Mouse (Mus musculus) megakaryocyte progenitor cell, adult 5-6 weeks (primary cell): ENCODE measurements around the gene Clec2d. TPM values are rescaled to one million over a fixed set of nuclear protein-coding genes. Genes with fewer than 3 reads are reported as not detected.
A peak's percentile ranks its signal among the peaks of the same experiment; 100 is the strongest.
"Not testable (repeated sequence)": the region's sequence is repeated elsewhere in the genome, so short reads cannot be mapped to it uniquely, and the experiment has no call there.

Source experiments
- ATAC-seq: replicated peaks from 2 replicates; pipeline ENCODE4 v1.8.0; 2016; ENCODE audit warnings: mild to moderate bottlenecking, moderate TSS enrichment, inconsistent platforms; ENCODE audit not compliant: poor library complexity
- total RNA-seq, 2 experiments: library from RNA; stranded (forward) in 1 of 2; stranded (reverse) in 1 of 2; fragments of 157-497, 149-512 nt in 1 of 2; fragments of 200-1000 nt in 1 of 2; gene quantifications; 2 replicates each; pipeline versions ENCODE4 v1.2.3 to v1.2.4; 2015 to 2017

The Clec2d gene
- total RNA-seq, 2 experiments from 2014 or later: 26.4 to 101 TPM

DNA sequence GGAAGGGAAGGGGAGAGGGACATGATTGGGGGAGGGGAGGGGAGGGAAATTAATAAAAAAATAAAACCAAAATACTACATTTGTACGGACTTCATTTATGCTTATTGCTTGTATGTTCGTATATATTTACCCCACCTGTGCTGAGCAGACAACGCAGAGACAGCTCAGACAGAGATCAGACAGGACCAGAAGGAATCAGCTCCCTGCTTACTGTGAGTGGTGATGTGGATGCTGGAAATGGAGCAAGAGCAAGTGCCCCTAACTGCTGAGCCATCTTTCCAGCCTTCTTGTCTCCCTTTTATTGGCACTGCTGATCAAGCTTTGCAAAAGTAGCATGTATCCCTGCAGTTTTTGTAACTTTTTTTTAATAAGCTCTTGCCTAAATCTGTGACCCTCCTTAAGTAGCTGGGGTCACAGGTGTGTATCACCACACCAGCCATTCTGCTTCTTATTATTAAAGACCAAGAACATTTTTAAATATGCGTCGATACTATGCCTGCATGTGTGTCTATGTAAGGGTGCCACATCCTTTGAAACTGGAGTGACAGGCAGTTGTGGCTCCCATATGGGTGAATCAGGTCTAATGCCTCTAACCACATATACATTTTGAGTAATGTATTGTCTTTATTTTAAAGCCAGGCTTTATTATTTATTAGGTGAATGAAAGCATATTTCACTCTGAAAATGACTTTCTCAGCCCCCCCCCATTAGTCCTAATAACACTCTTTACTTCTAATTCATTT lies 6.2 kb downstream of the Clec2d start:
- ATAC-seq: no peak

DNA sequence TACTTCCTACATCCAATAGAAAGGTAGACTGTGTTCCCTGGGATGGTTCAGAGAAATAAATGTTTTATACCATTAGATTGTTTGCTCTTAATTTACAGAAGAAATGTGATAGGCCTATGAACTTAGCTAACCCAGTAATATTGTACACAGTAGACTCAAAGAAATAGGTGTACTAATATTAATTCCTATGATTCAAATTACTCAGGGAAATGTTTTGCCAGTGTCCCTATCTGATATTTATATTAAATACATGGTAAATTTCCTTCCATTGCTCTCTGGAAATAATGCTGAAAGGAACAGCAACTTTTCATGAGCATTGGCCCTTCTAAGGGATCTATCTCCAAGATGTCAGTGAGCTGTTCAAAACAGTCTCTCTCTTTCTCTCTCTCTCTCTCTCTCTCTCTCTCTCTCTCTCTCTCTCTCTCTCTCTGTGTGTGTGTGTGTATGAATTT lies 6.8 kb downstream of the Clec2d start:
- ATAC-seq: no peak

DNA sequence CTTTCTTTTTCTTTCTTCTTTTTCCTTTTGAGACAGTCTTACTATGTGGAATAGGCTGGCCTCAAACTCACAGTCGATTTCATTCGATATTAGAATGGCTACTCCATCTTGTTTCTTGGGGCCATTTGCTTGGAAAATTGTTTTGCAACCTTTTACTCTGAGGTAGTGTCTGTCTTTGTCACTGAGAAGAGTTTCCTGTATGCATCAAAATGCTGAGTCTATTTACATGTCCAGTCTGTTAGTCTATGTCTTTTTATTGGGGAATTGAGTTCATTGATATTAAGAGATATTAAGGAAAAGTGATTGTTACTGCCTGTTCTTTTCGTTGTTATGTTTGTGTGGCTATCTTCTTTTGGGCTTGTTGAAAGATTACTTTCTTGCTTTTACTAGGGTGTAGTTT lies 7.4 kb downstream of the Clec2d start:
- ATAC-seq: not testable (repeated sequence)

DNA sequence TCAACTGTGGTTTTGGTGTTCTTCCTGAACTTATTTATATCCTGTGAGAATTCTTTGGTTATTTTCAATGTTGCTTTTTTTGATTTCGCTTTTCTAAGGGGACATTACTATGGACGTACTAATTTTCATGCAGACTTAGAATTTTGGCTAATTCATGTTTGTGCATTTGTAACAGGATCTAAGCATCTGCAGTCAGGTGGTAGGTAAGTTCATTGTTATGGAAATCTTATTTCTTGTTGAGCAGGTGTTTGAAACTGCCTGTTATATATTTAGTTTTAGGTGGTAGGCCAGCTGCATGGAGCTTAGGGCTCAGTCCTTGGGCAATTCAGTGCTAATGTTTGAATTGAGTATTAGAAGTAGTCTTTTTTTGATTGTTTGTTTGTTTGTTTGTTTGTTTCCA lies 13.0 kb downstream of the Clec2d start:
- ATAC-seq: no peak

DNA sequence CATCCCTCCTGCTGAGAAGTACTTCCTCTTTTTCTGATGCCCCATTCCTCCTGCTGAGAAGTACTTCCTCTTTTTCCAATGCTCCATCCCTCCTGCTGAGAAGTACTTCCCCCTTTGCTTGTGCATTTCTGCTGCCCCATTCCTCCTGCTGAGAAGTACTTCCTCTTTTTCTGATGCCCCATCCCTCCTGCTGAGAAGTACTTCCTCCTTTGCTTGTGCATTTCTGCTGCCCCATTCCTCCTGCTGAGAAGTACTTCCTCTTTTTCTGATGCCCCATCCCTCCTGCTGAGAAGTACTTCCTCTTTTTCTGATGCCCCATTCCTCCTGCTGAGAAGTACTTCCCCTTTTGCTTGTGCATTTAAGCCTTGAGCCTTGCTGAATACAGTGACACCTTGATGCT lies 19.7 kb downstream of the Clec2d start:
- ATAC-seq: not testable (repeated sequence)

DNA sequence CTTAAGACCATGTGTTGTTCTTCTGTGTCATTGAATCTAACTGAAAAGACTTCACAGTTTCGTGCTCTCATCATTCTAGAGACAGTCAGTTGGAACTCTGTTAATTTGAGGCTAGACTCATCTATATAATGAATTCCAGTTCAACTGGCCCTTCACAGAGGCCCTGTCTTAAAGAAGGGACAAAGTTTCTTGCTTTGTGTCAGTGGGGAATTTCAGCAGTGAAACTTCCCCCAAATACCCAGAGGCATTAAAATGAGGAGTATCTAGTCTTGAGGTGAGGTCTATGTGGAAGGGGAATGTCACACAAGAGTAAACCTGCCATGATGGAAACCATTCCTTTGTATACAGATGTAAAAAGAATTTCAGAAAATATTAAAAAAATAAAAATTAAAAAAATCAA lies 21.9 kb downstream of the Clec2d start:
- ATAC-seq: no peak

DNA sequence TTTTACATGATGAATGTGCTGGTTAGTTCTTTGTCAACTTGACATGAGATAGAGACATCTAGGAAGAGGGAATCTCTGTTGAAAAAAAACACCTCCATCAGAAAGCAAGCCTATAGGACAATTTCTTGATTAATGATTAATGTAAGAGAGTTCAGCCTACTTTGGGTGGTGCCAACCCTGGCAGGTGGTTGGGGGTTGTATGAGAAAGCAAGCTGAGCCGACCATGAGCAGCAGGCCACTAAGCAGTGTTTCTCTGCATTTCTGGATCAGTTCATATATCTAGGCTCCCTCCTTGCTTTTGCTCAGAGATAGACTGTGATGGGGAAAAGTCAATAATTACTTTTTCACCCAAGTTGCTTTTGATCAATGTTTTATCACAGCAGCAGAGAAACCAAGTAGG lies 23.9 kb downstream of the Clec2d start:
- ATAC-seq: no peak

DNA sequence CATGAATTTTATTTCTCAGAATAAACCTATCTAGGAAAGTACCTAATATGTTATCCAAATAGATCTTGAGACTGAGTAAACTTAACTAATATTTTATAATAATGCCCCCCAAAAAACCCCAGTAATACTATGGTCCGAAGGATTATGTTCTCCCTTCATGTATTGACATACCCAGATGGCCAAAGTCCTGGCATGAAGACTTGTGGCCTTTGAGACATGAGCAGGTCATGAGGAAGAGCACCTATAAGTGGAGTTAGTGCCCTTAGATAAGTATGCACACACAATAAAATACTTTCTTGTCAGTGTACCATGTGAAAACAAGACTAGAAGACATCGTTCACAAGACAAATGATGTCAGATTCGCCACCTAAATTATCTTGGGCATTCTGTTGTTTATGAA lies 24.4 kb downstream of the Clec2d start:
- no peak for ATAC-seq

DNA sequence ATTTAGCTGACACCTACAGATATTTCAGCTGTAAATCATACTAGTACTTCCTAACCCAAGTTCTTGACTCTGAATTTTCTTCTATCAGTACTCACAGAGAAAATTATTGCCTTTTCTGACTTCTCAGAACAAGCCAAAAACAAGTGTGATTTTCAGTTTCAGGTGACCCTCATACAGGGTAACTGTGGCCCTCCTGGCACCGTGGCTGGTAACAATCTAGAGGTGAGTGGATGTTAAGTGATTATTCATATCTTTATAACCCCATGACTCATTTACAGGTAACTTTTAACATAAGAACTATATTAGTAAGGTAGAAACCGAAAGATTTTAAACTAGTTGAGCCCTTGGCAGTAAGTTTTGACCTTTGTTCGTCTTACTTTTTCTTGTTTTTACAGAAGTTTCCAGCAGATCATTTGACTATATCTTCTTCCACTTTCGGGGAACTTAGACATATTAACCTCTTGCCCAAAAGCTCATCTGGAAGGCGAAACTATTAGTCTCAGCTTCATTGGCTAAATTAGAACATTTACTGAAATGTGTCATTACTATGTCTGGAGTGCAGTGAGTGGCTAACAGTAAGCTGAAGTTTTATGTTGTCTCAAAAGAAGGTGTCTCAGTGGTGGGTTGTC lies 28.6 kb downstream of the Clec2d start:
- ATAC-seq: no peak

DNA sequence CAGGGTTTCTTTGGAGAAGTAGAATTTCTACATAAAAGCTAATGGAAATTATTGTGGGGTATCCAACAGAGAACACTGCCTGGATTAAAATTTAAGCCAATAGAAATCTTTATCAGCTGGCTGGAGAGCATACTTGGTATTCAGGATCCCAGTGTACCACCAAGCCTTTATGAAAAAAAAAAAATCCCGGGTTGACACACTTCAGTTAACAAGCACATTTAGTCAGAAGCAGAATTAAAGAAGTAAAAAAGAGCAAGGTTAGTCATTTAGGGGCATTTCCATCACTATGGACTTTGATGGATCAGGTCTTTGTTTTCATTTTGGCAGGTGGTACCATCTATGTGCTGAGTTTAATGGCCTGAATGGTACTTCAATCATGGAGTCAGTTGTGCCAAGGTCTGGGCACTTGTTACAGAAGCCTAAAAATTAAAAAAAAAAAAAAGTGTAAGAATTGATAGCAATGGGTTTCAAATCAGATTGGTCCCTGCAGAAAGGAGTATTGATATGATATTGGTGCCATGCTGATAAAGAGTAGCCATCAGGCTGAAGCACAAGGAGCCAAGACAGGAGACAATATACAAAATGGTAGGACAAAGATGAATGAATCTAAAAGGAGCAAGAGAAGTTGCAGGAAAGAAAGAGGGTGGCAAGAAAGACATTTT lies 29.5 kb downstream of the Clec2d start:
- ATAC-seq: no peak

DNA sequence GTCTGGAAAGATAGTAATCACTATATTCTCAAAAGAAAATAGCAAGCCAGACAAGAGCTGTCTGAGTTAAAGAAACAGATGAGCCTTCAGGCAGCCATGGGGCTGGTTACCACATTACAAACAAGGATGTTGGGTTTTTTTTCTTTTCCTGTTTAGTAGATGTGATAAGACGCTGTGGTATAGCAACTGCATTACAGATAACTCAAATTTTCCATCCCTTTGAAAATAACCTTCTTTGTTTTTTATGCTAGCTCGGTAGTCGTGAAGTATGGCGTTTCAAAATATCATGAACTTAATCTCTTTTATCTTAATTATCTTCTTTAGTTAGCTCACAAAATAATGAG lies 30.0 kb downstream of the Clec2d start:
- peak; percentile 90 for ATAC-seq

DNA sequence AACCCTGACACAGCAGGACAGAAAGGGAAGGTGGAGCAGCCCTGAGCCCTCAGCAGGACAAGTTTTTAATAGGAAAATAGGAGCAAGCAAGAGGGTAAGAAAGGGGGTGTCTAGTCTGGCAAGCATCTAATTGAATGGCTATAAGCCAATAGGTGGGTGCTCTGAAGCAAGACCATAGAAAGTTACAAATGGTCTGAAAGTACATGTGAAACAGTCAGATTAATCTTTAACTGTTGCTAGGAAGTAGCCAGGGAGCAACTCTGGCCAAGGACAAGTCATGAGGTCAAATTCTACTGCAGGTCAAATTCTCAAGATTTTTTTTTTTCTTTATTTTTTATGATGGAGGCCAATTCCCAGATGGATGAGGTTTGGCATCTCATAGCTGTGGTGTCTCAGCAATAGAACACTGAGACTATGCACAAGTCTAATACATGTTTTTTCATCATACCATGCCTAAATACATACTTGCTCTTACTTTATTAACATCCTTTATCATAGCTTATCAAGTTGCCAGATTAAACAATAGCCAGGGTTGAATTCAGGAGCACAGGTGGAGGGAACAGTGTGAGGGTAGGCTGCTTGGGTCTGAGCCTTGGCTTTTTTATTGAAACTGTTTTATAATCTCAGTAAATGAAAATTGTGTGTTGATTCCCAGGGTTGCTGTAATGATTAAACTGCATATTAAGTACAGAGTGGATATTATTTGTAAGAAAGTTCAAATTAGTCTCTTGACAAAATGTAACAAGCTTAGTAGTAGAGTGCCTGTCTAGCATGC lies 32.2 kb downstream of the Clec2d start:
- ATAC-seq: no peak

DNA sequence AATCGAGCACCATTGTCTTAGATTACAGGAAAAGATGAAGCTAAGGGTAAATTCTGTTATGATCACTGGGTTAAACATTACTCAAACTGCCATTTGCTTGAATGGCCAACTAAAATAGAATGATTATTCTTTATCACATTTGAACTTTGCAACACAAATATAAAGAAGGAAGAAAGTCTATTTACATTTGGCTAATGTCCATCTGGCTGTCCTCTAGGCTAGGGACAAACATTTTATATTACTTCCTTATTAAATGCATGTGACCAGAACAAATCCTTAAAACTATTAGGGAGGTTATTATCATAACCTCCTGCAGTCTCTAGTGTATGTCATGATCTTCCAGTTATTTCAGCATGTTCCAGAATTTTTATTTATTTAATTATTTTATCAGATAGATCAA lies 33.1 kb downstream of the Clec2d start:
- ATAC-seq: no peak

DNA sequence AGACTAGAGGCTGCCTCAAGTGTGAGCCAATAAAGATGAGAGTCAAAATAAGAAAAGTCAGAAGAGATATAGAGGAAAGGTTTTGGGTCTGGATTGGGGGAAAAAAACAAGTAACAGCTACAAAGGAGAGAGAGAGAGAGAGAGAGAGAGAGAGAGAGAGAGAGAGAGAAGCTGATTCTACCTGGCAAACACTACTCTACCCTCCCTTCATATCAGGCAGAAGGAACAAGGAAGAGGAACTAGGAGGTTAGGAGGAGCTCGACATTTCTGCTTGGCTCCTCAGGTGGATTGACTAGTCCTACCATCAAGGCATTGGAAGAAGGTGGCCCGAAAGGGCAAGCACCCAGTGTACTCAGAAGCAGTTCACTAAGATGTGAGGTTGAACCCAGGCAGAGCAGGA lies 33.8 kb downstream of the Clec2d start:
- ATAC-seq: no peak

DNA sequence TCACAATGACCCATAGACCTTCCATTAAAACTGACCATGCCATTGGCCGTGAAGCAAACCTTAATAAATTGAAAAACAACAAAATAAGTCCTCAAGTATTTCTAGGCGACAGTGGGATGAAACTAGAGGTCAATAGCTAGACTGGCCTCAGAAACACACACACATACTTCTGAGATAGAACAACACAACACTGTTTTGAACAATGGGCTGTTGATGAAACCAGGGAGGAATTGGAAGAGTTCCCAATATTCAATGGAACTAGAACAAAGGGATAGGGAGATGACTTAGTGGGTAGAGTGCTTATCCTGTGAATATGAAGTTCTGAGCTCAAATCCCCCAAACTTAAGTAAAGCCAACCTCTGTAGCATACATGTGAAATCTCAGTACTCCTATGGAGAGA lies 34.6 kb downstream of the Clec2d start:
- no peak for ATAC-seq

DNA sequence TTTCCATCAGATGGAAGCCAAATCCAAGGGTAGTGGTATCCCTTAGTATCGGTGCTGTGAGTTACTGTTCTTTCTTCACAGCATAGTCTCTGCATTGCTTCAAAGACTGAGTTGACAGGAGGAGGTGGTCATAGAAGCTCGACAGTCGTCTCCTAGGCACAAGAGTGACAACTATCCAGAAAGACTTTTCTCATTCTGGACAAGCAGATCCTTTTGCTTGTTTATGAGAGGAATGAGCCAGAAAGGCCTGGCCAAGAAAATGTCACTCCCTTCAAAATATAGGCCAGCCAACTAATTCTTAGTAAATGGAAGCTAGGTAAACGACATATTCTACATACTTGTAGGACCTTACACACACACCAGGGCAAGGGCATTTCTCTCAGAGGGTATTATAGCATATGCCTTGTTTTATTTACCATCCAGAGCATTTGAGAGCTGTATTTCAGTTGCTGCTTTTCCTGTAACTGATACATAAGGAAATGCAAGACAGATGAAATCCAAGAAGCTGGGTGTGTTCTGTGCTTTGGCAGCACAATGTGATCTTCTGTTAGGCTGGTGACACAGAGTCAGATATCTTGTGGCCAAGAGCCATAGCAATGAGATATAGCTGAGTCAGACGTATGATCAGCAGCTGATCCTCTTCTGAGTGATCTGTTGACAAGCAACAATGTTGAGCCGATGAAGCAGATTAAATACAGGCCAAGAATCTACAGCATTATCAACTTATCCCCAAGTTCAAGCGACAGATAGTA lies 35.6 kb downstream of the Clec2d start:
- ATAC-seq: peak; percentile 81

DNA sequence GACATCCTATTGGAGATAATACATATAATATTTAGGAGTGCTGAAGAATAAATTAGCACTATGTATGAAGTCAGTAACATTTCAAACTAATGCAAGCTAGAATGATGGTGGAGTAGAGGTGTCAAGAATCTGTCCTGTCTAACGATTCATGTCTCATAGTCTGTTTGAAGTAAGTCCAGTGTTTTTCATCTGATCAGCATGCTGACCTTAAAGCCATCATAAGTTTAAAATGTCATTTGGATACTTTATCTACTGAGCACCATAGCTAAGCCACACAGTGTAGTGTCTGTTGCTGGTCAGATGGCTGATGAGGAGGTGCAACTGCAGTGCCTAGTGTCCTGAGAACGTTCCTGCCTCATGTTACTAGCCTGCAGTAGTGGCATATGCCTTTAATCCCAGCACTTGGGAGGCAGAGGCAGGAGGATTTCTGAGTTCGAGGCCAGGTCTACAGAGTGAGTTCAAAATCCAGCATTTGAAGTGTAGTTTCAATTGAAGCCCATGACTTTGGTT lies 36.4 kb downstream of the Clec2d start:
- no peak for ATAC-seq

DNA sequence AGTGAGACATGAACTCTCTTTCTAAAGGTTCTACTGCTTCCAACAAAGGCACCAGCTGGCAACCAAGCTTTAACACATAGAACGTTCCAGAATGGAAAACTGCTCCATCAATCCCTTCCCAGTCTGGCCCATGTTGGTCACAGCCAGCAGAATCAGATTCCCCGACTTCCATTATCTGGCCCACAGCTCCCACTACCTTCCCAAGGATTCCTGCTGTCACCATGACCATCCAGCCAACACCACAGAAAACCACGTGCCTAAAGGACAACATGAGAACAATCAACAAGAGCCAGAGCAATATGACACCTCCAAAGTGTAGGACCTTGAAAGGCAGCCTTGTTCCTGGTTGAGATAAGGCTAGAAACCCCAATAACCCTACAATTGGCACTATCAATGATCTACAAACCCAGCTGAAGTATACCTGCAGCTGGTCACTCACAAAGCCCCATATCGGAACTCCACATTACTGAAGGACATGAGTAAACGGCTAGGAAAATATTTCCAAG lies 37.8 kb downstream of the Clec2d start:
- ATAC-seq: no peak

DNA sequence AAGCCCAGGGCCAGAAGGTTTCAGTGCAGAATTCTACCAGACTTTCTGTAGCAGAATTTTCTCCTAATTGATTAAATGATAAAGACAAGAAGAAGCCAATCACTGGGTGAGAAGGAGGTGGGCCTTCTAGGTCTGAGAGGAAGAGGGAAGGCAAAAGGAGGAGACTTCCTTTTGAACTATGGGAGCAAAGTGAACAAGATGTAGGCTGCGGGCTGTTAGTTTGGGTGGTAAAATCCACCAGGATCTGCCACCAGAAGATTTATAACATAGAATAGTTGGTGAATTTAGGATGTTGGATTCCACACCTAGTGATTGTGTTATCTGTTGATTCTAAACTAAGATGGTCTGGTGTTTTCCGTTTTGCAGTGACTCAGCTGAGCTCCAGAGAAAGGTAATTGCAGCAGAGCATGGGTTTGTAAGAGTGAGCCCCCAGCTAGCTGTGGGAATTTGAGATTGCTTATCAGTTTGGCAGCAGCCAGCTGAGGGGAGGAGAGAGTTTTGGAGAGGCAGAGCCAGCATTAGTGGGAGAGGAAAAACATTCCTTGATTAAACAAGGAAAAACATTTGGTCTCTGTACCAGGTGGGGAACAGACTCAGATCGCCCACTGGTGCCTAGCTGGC lies 39.6 kb downstream of the Clec2d start:
- ATAC-seq: peak; percentile 49

DNA sequence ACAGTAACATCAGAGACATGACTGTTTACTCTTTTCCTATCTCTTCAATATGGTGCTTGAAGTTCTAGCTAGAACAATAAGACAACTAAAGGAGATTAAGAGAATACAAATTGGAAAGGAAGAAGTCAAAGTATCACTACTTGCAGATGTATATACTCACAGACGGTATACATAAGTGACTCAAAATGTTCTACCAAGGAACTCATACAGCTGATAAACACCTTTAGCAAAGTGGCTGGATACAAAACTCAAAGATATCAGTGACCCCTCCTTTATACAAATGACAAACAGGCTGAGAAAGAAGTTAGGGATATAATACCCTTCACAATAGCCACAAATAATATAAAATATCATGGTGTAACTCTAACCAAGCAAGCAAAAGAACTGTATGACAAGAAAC lies 40.6 kb downstream of the Clec2d start:
- ATAC-seq: 0 out of 2 replicates have a peak, but pooled peaks have one; percentile 41
